Mouse (Mus musculus) olfactory bulb, adult 2 months (tissue): ENCODE measurements around the gene Igfbp5.

ENCODE experiments used
- CTCF ChIP-seq: fragments of 200-500 bp; IDR thresholded peaks from 2 replicates; pipeline ENCODE4 v1.5.1; 2012; ENCODE audit warnings: low read depth, mild to moderate bottlenecking, low read length, moderate library complexity; ENCODE audit not compliant: insufficient read depth
- POLR2A ChIP-seq: fragments of 200-500 bp; IDR thresholded peaks from 2 replicates; pipeline ENCODE4 v1.6.1; 2012; ENCODE audit warnings: mild to moderate bottlenecking, low read depth, low read length, moderate library complexity; ENCODE audit not compliant: insufficient read depth

DNA sequence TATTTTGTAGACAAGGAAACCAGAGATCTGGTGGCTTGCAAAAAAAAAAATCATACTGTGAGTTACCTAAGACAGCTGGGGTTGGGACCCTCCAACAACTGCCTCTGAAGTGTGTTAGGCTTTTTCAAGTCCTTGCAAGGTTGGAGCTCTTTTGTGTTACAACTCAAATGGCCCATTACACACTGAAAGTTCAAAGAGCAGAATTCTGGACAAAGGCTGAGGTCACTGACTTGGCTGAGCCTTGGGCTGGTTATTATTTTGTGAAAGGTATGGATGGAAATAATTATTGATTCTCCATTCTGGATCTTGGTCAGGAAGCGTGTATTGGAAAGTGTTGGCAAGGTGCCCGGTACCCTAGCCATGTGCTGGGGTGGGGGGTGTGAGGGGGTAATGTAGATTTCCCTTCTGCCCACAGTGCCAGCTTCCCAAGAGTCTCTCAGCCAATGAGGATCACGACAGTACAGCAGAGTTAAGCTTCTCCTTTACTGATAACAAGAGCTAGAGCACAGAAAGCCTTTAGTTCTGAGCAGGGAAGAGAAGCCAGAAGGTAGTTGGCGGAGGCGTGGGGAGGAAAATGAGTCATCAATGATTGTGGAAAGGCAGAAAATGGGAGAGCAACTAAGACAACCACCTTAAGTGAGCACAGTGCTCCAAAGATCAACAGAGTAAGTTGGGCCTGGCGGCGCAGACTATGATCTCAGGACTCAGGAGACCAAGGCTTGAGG, 64.6 kb downstream of the Igfbp5 start:
- TF ChIP-seq POLR2A (no peak), CTCF (no peak)
